Mouse (Mus musculus): ENCODE measurements around the gene Sfxn2. TPM values are rescaled to one million over a fixed set of nuclear protein-coding genes. Genes with fewer than 3 reads are reported as not detected.

The Sfxn2 gene
- total RNA-seq, 2 experiments from 2014 or later: 3.1 to 3.5 TPM

Other genes with a start within 250 kb of the Sfxn2 start
- gene Psd, start 246.2 kb upstream of the Sfxn2 start, total RNA-seq (2021): 1 to 10 TPM in 1 of 2 experiments, under 1 TPM in 1; 0.57 to 1.3 TPM
- 1 to 10 TPM; 4.2 to 4.4 TPM for gene Fbxl15, start 245.2 kb upstream of the Sfxn2 start, total RNA-seq (2021)
- gene Cuedc2, start 234.7 kb upstream of the Sfxn2 start, total RNA-seq (2021): 10 to 100 TPM; 87.2 to 94.6 TPM
- gene Mfsd13a, start 232.2 kb upstream of the Sfxn2 start, total RNA-seq (2021): 1 to 10 TPM; 2.4 to 2.5 TPM
- under 1 TPM; 0.33 to 0.50 TPM for gene 2310034G01Rik, start 223.1 kb upstream of the Sfxn2 start, total RNA-seq (2021)
- gene Actr1a, start 177.6 kb upstream of the Sfxn2 start, total RNA-seq (2021): 10 to 100 TPM; 88.4 to 97.0 TPM
- gene Sufu, start 176.5 kb upstream of the Sfxn2 start, total RNA-seq (2021): 10 to 100 TPM; 10.8 to 12.7 TPM
- gene Trim8, start 71.7 kb upstream of the Sfxn2 start, total RNA-seq (2021): 10 to 100 TPM; 38.7 to 40.0 TPM
- 10 to 100 TPM; 38.5 to 40.4 TPM for gene Arl3, start 167 bp upstream of the Sfxn2 start, total RNA-seq (2021)
- 10 to 100 TPM; 51.2 to 59.1 TPM for gene Wbp1l, start 25.7 kb downstream of the Sfxn2 start, total RNA-seq (2021)
- gene Cyp17a1, start 99.8 kb downstream of the Sfxn2 start, total RNA-seq (2021): not detected
- 1 to 10 TPM; 9.3 to 9.5 TPM for gene Borcs7, start 116.5 kb downstream of the Sfxn2 start, total RNA-seq (2021)
- 10 to 100 TPM; 88.6 to 96.2 TPM for gene As3mt, start 134.1 kb downstream of the Sfxn2 start, total RNA-seq (2021)
- gene Cnnm2, start 188.2 kb downstream of the Sfxn2 start, total RNA-seq (2021): 1 to 10 TPM; 6.0 to 6.7 TPM

All from heart, postnatal 36 days (tissue).